Mouse (Mus musculus) embryo, embryonic 11.5 days (tissue): ENCODE measurements at regions not wholly inside any gene's neighbourhood (a gene's known extent, or its start where the extent isn't known, plus 50 kb on each side); places are given as distances from the start of the nearest gene placed in this dataset.

ENCODE experiments used
- DNase-seq: peaks from one replicate; pipeline ENCODE4 v3.0.0-alpha.2; 2012; ENCODE audit warnings: low read depth, low spot score

DNA sequence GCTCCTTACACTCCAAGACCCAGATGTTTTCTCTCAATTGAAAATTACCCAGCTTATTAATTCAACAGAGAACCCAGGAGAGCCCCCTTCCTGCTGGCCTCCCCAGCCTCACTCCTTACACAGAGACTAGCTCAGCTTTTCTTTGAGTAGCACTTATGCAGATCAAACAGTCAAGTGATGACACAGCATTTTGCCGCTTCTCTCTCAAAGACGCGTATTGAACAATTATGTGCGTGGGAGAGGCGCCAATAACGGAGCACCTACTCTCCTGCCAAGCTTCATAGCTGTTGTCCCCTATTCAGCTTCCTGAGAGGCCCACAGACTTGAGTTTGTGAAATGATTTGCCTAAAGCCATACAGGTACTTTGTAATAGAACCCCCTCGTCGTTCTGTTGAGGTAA, 428.5 kb downstream of the Fut8 start:
- no peak for DNase-seq

DNA sequence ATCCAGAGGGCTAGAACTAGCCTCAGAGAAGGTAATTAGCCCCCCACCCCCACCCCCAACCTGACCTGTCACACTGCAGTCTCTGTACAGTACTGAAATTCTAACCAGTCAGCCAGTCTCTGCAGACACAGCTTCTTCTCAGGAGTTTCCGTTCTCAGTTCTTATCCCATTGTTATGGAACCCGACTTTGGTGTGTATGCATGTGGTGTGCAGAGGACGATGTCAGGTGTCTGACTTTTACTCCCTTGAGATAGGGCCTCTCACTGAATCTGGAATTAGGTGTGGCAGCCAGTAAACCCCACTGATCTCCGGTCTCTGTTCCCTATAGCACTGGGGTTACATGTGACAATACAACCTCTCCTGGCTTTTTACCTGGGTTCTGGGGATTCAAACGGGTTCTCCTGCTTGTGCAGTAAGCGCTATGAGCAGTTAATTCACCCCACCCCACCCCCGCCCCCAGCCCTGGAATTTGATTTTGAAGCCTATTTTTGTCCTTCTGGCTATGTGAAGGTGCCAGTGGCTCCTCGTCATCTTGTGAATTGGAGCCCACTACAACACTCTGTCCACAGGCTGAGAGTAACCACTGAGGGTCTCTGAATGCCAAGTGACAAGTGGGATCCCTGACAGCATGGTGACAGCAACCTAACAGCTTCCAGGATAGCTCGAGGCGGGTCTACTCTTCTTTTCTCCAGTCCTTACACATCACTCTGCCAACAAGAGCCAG, 429.4 kb downstream of the Fut8 start:
- DNase-seq, result no peak

- peak; percentile 70 for DNase-seq
Measured at GRCm38 (mm10) chr12:77667875-77668204, 429.9 kb downstream of the Fut8 start.

- no peak for DNase-seq
Measured at GRCm38 (mm10) chr12:77670531-77670930, 432.6 kb downstream of the Fut8 start.

DNA sequence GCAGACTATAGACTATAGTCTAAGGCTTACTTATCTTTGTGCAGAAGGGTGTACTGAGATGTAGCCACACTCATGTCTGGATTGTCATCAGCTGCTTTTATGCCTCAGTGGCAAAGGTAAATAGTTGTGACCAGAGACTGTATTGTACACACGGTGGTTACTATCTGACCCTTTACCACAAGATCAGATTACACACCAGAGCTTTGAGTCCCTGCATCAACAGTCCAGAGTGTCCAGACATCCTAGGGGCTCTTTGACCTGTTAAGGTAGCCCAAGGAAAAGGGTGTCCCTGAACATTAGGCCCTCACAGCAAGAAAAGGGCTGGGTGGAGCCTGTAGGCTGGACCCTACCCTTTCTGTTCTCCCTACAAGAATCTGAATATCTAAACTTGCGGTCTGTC, 436.4 kb downstream of the Fut8 start:
- DNase-seq, result no peak

- DNase-seq, result no peak
Measured at GRCm38 (mm10) chr12:77674755-77675154, 436.8 kb downstream of the Fut8 start.

DNA sequence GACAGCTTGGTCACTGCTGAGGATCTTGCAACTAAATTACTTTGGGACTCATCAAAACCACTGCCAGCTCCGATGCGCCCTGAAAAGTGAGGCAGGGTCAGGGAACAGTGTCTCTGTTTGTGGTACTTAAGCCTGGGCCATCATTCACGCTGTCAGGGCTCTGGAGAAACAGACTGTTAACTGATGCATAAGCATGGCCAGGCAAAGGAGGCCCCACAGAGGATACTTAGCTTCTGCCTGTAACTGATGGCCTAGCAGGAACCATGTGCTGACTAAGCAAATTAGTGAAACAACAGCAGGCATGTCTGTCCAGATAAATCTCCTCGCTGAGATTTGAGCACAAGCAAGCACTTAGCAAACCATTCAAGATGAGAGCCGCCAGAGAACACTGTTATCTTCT, 440.1 kb downstream of the Fut8 start:
- DNase-seq, result no peak

DNA sequence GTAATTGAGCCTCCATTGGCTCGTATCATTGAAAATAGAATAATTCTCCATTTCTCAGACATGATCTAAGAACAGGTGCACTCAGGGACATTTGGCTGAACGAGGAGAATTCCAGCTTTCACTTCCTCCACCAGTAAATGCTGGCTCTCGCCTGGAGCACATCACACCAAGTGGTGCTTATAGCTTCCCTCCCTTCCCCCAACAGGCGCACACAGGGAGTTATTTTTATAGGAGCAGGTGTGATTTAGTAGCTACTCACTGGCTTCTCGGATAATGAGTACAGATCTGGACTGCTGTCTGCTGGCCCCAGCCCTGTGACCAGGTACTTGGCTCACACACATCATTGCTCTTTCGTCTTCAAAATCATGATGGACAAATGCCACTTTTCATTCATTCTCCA, 456.2 kb downstream of the Fut8 start:
- DNase-seq, result no peak

- no peak for DNase-seq
Measured at GRCm38 (mm10) chr12:77696039-77696631, 458.2 kb downstream of the Fut8 start.

DNA sequence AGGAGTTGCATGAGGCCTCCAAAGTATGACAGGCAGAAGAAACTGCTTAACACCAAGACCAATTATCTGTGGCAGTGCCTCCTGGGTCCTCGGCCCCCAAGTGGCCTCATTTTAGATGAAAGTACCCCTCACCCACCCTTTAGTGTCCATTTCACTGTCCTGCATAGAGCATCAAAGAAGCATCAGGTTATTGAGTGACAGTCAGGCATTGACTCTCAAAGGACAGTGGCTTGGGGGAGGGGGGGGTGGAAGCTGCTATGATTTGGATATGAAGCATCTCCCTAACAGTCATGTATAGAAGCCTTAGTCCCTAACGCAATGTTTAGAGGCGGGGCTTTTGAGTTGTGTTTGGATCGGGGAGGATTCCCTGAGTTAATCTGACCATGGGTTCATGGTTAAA, 458.7 kb downstream of the Fut8 start:
- no peak for DNase-seq

DNA sequence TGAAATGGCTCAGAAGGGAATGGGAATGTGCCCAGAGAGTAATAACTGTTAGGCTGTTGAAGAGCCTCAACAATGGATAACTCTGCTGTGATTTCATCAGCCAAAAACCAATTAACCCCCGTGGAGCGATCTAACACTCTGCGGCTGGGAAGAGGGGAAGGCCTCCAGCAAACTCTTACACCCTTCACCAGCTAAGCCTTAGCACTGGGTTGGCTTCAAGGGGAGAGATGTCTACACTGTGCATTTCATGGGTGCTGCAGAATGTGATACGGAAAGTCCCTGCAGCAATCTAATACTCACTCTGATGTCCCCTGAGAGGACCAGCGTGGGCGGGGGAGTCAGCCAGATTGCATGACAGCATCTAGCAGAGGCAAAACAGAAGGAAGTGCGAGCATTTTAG, 460.2 kb downstream of the Fut8 start:
- no peak for DNase-seq

DNA sequence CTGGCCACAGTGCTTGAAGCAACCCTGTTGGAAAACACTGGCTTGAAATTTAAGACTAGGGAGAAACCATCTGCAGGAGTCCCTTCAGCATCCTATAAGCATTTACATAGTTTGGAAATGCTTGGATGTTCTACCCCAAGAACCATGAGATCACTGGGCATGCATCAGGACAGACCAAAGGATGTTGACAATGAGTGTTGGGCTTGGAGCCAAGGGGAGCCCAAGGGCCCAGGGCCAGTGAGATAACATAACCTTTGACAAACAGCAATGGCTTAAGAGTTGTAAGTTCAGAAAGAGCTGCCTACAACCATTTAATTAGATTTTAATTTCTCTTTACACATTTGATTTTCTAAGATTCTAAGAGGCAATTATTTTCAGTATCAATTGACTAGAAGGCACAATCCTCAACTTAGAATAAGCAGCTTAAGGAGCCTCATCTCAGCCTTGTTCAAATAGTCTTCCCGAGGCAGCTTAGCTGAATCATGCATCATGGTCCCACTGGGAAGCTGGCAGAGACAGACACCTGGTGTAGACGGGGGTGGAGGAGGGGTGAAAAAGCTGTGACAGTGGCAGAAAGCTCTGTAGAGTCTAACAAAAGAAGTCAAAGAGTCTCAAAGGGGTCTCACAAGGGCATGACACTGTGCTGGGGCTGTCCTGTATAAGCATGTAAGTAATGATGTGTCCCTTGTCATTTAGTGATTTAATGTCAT, 462.1 kb downstream of the Fut8 start:
- no peak for DNase-seq

- no peak for DNase-seq
Measured at GRCm38 (mm10) chr12:77715506-77715905, 477.6 kb downstream of the Fut8 start.

GRCm38 (mm10) chr12:77715979-77716378, 478.1 kb downstream of the Fut8 start:
- DNase-seq, result no peak

- DNase-seq, result no peak
Measured at GRCm38 (mm10) chr12:77727766-77728165, 466.3 kb upstream of the Gm6657 start.

DNA sequence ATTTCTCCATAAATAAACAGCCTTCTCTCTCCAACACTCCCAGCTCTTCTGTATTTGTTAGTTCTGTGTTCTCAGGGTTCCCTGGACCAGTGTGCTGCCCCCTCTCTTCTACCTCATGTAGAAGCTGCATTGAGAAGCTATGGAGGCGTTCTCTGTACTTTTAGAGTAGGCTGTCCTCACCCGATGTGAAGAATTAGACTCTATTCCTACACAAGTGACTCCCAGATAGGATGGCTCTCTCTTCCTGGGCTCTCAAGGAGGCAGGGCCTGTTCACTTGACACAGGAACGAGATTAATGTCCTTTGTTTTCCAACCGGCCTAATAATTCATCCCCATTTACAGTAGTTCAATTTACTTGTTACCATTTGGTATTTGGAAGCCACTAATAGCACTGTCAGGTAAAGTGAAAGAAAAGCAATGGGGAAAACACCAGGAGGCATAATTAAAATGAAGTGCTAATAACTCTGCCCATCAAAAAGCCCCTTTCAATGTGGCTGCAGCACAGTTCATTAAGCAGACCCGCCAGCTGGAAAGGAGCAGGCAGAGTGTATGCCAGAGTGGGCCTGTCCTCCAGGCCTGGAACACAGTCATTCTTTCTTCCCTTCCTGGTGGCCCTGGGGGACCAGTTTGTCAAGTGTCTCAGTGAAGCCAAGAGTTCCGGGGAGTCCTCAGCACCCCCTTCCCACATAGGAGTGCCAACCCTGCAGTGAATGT, 454.8 kb upstream of the Gm6657 start:
- DNase-seq, result no peak

GRCm38 (mm10) chr12:77742716-77743115, 451.3 kb upstream of the Gm6657 start:
- no peak for DNase-seq

GRCm38 (mm10) chr12:77749438-77750007, 444.5 kb upstream of the Gm6657 start:
- no peak for DNase-seq

DNA sequence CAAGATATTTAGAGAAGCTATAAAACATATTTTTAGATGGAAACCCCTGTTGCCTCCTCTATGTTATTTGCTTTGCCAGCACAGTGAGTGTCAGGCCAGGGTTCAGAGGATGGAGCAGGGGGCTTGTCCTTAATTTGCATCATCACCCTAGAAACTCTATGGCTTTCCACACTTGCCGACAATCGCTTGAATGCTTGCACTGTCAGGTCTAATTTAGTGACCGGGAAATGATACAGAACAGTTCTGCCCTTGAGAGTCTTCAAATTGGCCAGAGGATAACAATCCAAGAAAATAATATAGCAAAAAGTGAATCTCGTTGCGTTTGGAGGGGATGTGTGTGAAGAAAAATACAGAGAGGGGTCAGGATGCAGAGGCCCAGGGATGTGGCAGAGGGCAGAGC, 441.9 kb upstream of the Gm6657 start:
- no peak for DNase-seq

- DNase-seq, result no peak
Measured at GRCm38 (mm10) chr12:77756021-77756420, 438.0 kb upstream of the Gm6657 start.

GRCm38 (mm10) chr12:77760976-77761375, 433.1 kb upstream of the Gm6657 start:
- DNase-seq, result no peak

GRCm38 (mm10) chr12:77776011-77776546, 418.0 kb upstream of the Gm6657 start:
- no peak for DNase-seq
